Mouse (Mus musculus) thymus, postnatal 25 days (tissue): ENCODE results near the gene Gng7.

Experiments
- DNase-seq: peaks from one replicate; pipeline ENCODE4 v3.0.0; 2022

Gng7 gene

GRCm38 (mm10) chr10:80917779-80918434 lies 96.8 kb downstream of the Gng7 start, which contains the start of gene Lmnb2:
Lmnb2 (minus strand) TSS chr10:80918245.
- peak; percentile 67 for DNase-seq

DNA sequence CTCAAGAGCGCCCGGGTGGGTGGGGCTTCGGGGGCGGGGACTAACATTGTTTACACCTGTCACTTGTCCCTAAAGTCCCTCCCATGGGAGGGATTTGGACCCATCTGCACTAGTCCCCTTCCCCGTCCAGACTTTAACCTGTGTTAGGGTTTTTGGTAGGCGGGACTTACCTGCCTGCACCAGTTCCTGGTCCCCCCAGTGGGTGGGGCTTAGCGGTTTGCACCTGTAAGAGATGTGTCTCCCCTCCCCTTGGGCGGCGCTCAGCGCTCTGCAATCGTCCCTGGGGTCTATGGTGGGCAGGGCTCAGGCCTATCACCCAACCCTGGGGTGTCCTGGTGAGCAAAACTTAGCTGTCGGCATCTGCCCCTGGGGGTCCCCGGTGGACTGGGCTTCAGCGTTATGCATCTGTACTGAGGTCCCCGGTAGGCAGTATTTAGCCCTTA lies 97.4 kb downstream of the Gng7 start:
- DNase-seq = no peak

- no peak for DNase-seq
Observed at GRCm38 (mm10) chr10:80915736-80916135, 99.0 kb downstream of the Gng7 start.

- DNase-seq = no peak
Observed at GRCm38 (mm10) chr10:80915260-80915659, 99.5 kb downstream of the Gng7 start.

DNA sequence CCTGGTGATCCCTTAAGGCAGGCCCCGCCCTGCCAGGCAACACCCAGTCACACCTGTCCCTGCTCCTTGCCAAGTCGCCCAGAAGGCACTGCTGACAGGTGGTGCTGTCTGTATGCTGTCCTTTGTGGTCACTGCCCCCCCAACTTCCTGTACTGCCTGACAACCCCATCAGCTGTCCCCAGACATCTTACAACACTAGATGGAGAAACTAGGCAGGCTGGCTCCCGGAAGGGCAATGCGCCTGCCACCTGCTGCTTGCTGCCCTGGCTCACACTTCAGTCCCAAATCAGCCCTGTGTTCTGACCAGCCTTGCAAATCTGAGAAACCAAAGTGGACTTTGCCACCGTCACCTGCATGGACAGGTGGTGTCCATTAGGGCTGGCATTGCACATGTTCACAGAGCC lies 100.5 kb downstream of the Gng7 start:
- peak; percentile 61 for DNase-seq

DNA sequence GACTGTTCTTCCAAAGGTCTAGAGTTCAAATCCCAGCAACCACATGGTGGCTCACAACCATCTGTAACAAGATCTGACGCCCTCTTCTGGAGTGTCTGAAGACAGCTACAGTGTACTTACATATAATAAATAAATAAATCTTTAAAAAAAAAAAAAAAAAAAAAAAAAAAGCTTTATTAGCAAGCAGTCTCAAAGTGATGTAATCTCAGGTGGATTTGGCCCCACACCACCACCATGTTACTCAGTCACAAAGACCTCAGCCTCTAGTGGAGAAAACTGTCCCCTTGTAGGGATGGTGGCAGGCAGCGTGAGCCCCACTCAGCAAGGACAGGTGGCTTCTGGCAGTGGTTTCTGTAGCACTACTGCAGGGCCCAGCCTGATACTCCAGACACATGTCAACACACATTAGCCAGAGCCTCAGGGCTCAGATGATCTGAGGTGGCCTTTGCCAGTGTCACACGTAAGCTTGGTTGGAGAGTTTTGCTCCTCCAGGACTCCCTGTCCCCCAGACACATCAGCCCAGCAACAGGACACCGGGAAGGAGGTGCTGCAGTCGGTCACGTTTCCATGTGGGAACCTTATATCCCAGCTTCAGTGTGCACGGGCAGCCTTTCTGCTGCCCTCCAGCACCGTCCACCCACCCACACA lies 101.3 kb downstream of the Gng7 start:
- no peak for DNase-seq

DNA sequence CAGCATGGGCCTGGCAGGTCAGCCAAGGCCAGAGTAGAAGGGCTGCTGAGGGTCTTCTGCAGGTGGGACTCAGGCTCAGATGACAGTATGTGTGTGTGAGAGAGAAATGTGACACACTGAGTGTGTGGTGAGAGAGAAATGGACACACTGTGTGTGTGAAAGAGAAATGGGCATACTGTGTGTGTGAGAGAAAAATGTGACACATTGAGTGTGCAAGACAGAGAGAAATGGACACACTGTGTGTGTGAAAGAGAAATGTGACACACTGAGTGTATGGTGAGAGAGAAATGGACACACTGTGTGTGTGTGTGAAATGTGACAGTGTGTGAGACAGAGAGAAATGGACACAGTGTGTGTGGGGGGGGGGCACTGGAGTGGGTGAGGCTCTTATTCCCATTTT lies 102.9 kb downstream of the Gng7 start:
- no peak for DNase-seq

- DNase-seq = no peak
Observed at GRCm38 (mm10) chr10:80911354-80911753, 103.4 kb downstream of the Gng7 start.

DNA sequence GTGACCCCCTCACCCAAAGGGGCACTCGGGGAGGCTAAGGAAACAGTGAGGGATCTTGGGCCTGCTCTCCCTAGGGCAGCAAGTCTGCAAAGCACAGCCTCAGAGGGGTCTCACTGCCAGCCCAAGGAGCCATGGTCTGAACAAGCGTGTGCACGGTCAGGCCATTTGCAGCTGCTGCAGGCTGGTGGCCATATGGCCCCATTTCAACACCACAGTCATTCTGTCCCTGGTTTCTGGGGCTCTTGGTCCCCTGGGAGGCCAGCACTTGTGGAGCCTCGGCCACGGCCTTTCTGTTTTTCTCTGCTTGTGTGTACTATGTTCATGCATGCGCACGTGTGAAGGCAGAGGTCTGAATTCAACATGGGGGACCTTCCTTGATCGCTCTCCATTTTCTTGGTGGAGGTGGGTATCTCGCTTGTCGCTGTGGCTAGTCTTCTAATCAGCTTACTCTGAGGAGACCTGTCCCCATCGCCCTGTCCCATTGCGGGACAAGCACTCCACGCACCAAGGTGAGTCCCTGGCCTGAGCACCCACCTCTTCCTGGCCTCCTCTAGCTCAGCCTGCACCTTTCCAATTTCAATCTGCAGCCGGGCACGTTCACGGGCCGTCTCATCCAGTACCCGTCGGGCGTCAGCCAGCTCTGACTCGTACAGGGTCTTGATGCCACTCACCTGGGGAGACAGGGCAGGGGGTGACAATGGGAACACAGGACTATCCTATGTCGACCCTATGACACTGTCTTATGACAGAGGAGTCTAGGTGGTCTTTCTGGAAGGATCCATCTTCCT lies 105.2 kb downstream of the Gng7 start:
- DNase-seq = no peak

- no peak for DNase-seq
Observed at GRCm38 (mm10) chr10:80904709-80905108, 110.0 kb downstream of the Gng7 start.

GRCm38 (mm10) chr10:80904004-80904693 lies 110.6 kb downstream of the Gng7 start:
- no peak for DNase-seq

- no peak for DNase-seq
Observed at GRCm38 (mm10) chr10:80903282-80903681, 111.5 kb downstream of the Gng7 start.

- DNase-seq = no peak
Observed at GRCm38 (mm10) chr10:80902273-80902940, 112.3 kb downstream of the Gng7 start.

DNA sequence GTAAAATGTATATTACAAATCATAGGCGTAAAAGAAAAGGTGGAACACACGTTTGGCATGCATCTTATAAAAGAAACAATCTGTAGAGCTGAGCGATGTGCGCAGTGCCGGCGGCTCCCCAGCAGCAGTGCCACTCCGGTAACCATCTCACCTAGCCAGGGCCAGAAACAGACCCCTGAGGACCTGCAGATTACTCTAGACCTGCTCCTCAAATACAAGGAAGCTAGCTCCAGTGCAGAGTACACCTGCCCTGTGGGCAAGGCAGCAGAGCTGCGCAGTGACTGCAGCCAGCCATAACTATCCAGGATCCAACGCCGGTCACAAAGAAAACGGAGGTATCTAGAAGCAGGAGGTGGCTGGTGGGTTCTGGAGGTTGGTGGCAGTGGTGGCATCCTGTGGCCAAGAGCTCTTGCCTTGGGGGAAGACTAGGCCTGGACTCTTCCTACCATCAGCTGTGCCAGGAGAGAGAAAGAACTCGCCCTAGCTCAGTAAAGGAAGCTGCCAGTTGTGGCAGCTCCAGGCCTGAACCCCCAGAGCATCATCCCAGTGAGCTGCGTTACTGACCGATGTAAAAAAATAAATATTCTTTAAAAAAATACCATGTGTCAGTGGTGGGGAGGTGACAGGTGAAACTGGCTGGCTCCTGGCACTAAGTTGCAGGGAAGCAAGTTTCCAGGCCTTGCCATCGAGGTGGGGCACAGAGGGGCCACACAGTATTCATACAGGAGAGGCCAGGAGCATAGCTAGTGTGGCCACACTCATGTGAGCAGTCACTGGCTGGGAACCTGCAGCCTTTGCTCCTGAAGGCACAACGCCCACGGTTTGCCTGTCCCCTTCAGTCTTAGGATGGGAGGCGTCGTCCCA lies 113.1 kb downstream of the Gng7 start:
- DNase-seq = no peak

GRCm38 (mm10) chr10:80900318-80901247 lies 114.2 kb downstream of the Gng7 start, which contains the start of gene Timm13:
Timm13 (minus strand) TSS chr10:80900969.
- peak; percentile 95 for DNase-seq

- no peak for DNase-seq
Observed at GRCm38 (mm10) chr10:80899591-80900317, 115.0 kb downstream of the Gng7 start.

DNA sequence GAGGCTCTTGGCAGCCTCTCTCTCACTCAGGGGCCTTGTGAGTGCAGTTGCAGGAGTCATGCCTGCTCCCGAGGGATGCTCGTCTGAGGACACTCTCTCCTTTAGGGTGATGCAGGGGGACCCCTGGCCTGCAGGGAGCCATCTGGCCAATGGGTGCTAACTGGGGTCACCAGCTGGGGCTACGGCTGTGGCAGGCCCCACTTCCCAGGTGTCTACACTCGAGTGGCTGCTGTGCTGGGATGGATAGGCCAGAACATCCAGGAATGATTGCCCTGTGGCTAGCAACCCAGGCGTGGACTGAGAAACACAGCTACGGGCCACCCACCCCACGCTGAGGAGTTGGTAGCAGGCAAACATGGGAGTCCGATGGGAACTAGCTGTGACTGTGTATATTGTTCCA lies 115.7 kb downstream of the Gng7 start:
- no peak for DNase-seq
